Mouse (Mus musculus) embryonic facial prominence, embryonic 14.5 days (tissue): ENCODE measurements around the gene Eif2ak4. TPM values are rescaled to one million over a fixed set of nuclear protein-coding genes. Genes with fewer than 3 reads are reported as not detected.
A peak's percentile ranks its signal among the peaks of the same experiment; 100 is the strongest.

Experiments used
- ATAC-seq: fragments of 200-750 bp; cut with Nextera tagmentation; 2 replicates; pipeline ENCODE4 v1.8.0; 2017; ENCODE audit warnings: low read depth, moderate number of reproducible peaks, moderate TSS enrichment
- DNase-seq: peaks from one replicate; pipeline ENCODE4 v3.0.0-alpha.2; 2015; ENCODE audit warnings: low spot score
- H3K27ac ChIP-seq: fragments of 300-500 bp; sonication (generic); replicated peaks from 2 replicates; pipeline ENCODE4 v1.5.1; 2014; ENCODE audit warnings: low read depth, mild to moderate bottlenecking, low read length, moderate library complexity
- H3K27me3 ChIP-seq: fragments of 300-500 bp; sonication (generic); replicated peaks from 2 replicates; pipeline ENCODE4 v1.6.1; 2014; ENCODE audit warnings: low read length; ENCODE audit not compliant: control insufficient read depth, insufficient read depth
- H3K36me3 ChIP-seq: fragments of 300-500 bp; sonication (generic); 2 replicates; pipeline ENCODE4 v1.6.1; 2014; ENCODE audit warnings: low read length, mixed read lengths; ENCODE audit not compliant: control insufficient read depth, insufficient read depth
- H3K4me1 ChIP-seq: fragments of 300-500 bp; sonication (generic); 2 replicates; pipeline ENCODE4 v1.6.1; 2014; ENCODE audit warnings: antibody characterized with exemption, low read length; ENCODE audit not compliant: control insufficient read depth, insufficient read depth
- H3K4me2 ChIP-seq: fragments of 300-500 bp; sonication (generic); 2 replicates; pipeline ENCODE4 v1.6.1; 2014; ENCODE audit warnings: low read depth, mild to moderate bottlenecking, low read length, moderate library complexity, mixed read lengths
- H3K4me3 ChIP-seq: fragments of 300-500 bp; sonication (generic); 2 replicates; pipeline ENCODE4 v1.5.1; 2014; ENCODE audit warnings: low read depth, mild to moderate bottlenecking, low read length
- H3K9ac ChIP-seq: fragments of 300-500 bp; sonication (generic); 2 replicates; pipeline ENCODE4 v1.6.1; 2014; ENCODE audit warnings: low read depth, mild to moderate bottlenecking, low read length, moderate library complexity, mixed read lengths
- H3K9me3 ChIP-seq: fragments of 300-500 bp; sonication (generic); 2 replicates; pipeline ENCODE4 v1.6.1; 2016; ENCODE audit warnings: low read length; ENCODE audit not compliant: control insufficient read depth
- WGBS: fragments of 180-500 bp; shearing (Covaris S2); extraction: QIAGEN DNeasy Blood & Tissue Kit; methylation state at CpG from one replicate; pipeline ENCODE4 v1.1.7; 2014; 5-methylcytosine and 5-hydroxymethylcytosine counted together
- polyA plus RNA-seq: library from polyadenylated mRNA; unstranded; fragments of >200 nt; fragmentation: Nextera tagmentation; extraction: Ambion mirVana; gene quantifications from 2 replicates; pipeline ENCODE4 v1.2.1, GENCODE M21; 2014

Gene Eif2ak4
- polyA plus RNA-seq, 1 experiment from 2014 or later: 10.0 TPM

DNA sequence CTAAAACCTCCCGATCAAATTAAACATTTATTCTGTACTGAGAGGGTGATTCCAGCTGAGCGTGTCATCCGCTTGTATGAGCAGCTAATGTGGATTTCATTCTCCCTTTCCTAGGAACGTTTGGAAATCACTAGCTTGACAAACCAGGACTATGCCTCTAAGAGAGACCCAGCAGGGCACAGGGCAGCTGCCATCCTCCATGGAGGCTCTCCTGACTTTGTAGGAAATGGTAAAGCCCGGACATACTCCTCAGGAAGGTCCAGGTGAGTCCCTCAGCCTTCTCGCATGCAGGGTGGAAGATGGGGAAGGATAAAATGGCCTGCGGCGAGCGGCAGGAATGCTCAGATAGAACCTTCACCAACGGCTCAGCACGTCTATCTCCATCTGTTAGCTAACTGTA lies 24.4 kb downstream of the Eif2ak4 start:
- no peak overlapping the region for H3K27ac ChIP-seq
- no peaks in the 10 kb centered on the region for H3K4me1 ChIP-seq
- 92% methylated on average over 11 of the region's 11 CpGs for WGBS
- no peak overlapping the region for H3K9ac ChIP-seq
- no peak overlapping the region for H3K4me2 ChIP-seq
- DNase-seq (no peak), ATAC-seq (no peak)
- H3K4me3 ChIP-seq: no peak overlapping the region
- no peaks in the 10 kb centered on the region for H3K27me3 ChIP-seq
- peaks cover 59% of the 10 kb centered on the region for H3K36me3 ChIP-seq
- H3K9me3 ChIP-seq: peaks cover 5% of the 10 kb centered on the region; the same call in 1 of the 2 replicates

DNA sequence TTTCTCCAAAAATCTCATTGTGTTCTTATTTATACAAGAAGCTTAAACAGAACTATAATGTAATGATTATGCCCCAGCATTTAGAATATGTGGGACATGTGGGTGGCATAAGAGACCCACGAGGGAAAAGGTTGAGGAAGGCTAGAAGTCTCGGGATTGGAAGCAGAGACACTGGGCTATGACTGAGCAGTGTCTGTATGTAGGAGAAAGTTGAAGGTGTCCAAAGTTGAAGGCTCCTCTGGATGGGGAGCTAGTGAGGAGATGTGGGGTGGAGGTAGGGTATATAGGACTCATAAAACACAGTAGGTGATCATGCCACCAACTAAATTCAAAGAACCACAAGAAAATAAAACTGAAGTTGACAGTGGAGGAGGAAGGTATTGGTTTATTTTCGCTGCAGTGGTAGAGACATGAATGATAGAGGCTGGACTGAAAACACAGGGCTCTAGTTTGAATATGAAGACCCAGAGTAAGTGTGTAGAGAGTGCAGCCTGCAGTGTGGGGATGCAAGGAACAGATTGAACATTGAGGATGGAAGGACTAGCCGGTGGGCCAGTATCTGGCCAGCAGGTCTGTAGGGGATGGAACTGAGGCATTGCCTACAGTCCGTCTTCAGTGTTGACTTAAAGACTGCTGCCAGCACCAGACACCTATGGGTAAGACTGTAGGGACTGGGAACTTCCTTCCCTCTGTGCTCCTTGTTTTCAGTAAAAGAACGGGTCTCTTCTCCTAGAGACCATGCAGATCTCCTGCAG lies 27.4 kb downstream of the Eif2ak4 start:
- WGBS: 90% methylated on average over 6 of the region's 6 CpGs
- Histone ChIP-seq H3K4me3 (no peak overlapping the region), H3K9ac (no peak overlapping the region), H3K36me3 (peaks cover 76% of the 10 kb centered on the region), H3K4me1 (no peaks in the 10 kb centered on the region), H3K4me2 (no peak overlapping the region), H3K27me3 (no peaks in the 10 kb centered on the region), H3K9me3 (peaks cover 5% of the 10 kb centered on the region; the same call in 1 of the 2 replicates), H3K27ac (no peak overlapping the region)
- ATAC-seq (no peak), DNase-seq (no peak)

DNA sequence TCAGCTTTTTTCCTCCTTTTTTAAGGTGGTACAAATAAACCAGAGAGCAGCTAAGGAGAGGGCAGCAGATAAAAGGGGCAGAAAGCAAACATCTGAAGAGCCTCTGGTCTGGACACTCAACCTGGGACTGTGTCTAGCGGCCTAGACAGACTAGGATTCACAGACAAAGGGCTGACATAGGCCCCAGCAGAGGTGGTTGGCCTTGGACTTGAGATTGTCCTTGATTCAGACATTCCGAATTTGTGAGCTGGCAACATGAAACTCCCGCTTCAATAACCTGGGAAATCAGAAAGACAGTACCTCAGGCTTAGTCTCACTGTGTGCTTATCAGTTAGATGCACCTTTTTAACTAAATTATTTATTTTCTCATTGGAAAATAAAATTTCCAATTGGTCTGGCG lies 29.7 kb downstream of the Eif2ak4 start:
- no peak overlapping the region for H3K4me3 ChIP-seq
- DNase-seq: no peak
- H3K4me2 ChIP-seq: no peak overlapping the region
- ATAC-seq: no peak
- H3K36me3 ChIP-seq: peaks cover 72% of the 10 kb centered on the region
- H3K4me1 ChIP-seq: no peaks in the 10 kb centered on the region
- H3K9ac ChIP-seq: no peak overlapping the region
- WGBS: 91% methylated on average over 4 of the region's 4 CpGs
- H3K27ac ChIP-seq: no peak overlapping the region
- H3K9me3 ChIP-seq: no peaks in the 10 kb centered on the region
- H3K27me3 ChIP-seq: no peaks in the 10 kb centered on the region

GRCm38 (mm10) chr2:118421951-118422350 lies 33.5 kb downstream of the Eif2ak4 start:
- Histone ChIP-seq H3K4me3 (no peak overlapping the region), H3K36me3 (peaks cover 49% of the 10 kb centered on the region), H3K27me3 (no peaks in the 10 kb centered on the region), H3K27ac (no peak overlapping the region), H3K9ac (no peak overlapping the region), H3K4me1 (no peaks in the 10 kb centered on the region), H3K9me3 (no peaks in the 10 kb centered on the region), H3K4me2 (no peak overlapping the region)
- DNase-seq (no peak), ATAC-seq (no peak)
- WGBS: 84% methylated on average over 15 of the region's 15 CpGs

- Histone ChIP-seq H3K4me1 (no peaks in the 10 kb centered on the region), H3K27ac (no peak overlapping the region), H3K9me3 (no peaks in the 10 kb centered on the region), H3K27me3 (no peaks in the 10 kb centered on the region), H3K9ac (no peak overlapping the region), H3K4me2 (no peak overlapping the region), H3K36me3 (peaks cover 50% of the 10 kb centered on the region), H3K4me3 (no peak overlapping the region)
- 0 out of 2 replicates have a peak, but pooled peaks have one; percentile 33 for ATAC-seq
- WGBS: 76% methylated on average over 8 of the region's 8 CpGs
- DNase-seq: no peak
Observed at GRCm38 (mm10) chr2:118422385-118422784, 34.0 kb downstream of the Eif2ak4 start.

GRCm38 (mm10) chr2:118428296-118428695 lies 39.9 kb downstream of the Eif2ak4 start:
- no peaks in the 10 kb centered on the region for H3K9me3 ChIP-seq
- no peak overlapping the region for H3K4me2 ChIP-seq
- H3K36me3 ChIP-seq: peaks cover 54% of the 10 kb centered on the region
- no peaks in the 10 kb centered on the region for H3K27me3 ChIP-seq
- H3K4me1 ChIP-seq: no peaks in the 10 kb centered on the region
- 85% methylated on average over 6 of the region's 6 CpGs for WGBS
- no peak for DNase-seq
- no peak overlapping the region for H3K27ac ChIP-seq
- no peak overlapping the region for H3K9ac ChIP-seq
- no peak for ATAC-seq
- H3K4me3 ChIP-seq: no peak overlapping the region

DNA sequence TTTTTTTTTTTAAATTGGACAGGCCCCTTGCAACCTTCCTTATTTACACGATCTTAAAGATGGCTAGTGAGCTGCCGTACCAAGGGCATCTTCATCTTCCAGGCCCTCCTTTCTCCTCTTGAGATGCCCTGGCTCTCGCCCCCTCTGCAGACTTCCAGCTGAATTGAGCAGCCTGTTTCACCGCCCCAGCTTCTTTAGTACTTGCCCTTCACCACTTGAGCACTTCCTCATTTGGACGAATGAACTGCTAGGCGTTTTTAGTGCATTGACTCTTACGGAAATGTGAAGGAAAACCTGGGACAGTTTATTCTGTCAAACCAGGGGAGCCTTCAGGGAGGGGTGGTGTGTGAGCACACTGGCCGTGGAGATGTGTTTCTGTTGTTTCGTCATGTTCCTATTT lies 40.9 kb downstream of the Eif2ak4 start:
- Histone ChIP-seq H3K9ac (no peak overlapping the region), H3K4me3 (no peak overlapping the region), H3K4me1 (no peaks in the 10 kb centered on the region), H3K27me3 (no peaks in the 10 kb centered on the region), H3K27ac (no peak overlapping the region), H3K4me2 (no peak overlapping the region), H3K36me3 (peaks cover 63% of the 10 kb centered on the region), H3K9me3 (no peaks in the 10 kb centered on the region)
- DNase-seq (no peak), ATAC-seq (no peak)
- 86% methylated on average over 9 of the region's 9 CpGs for WGBS

GRCm38 (mm10) chr2:118430630-118431029 lies 42.2 kb downstream of the Eif2ak4 start:
- no peak overlapping the region for H3K4me2 ChIP-seq
- 78% methylated on average over 16 of the region's 16 CpGs for WGBS
- no peaks in the 10 kb centered on the region for H3K9me3 ChIP-seq
- no peak overlapping the region for H3K4me3 ChIP-seq
- DNase-seq: no peak
- peaks cover 77% of the 10 kb centered on the region for H3K36me3 ChIP-seq
- no peak overlapping the region for H3K27ac ChIP-seq
- H3K4me1 ChIP-seq: no peaks in the 10 kb centered on the region
- H3K9ac ChIP-seq: no peak overlapping the region
- no peak for ATAC-seq
- no peaks in the 10 kb centered on the region for H3K27me3 ChIP-seq

DNA sequence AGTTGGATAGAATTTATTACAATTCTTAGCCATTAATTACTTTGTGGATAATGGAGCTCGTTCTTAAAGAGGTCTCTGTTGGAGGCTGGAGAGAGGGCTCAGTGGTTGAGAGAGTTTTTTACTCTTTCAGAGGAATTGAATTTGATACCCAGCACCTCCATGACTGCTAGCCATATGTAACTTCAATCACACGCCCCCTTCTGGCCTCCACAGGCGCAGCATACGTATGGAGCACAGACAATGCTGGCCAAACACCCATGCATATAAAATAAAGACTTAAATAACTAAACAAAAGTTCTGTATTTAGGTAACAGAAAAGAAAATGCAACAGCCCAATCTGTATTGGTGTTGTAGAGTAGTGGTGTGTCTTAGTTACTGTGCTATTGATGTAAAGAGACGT lies 43.2 kb downstream of the Eif2ak4 start:
- Histone ChIP-seq H3K4me3 (no peak overlapping the region), H3K27ac (no peak overlapping the region), H3K27me3 (no peaks in the 10 kb centered on the region), H3K4me2 (no peak overlapping the region), H3K9me3 (no peaks in the 10 kb centered on the region), H3K36me3 (peaks cover 86% of the 10 kb centered on the region), H3K9ac (no peak overlapping the region), H3K4me1 (no peaks in the 10 kb centered on the region)
- no peak for ATAC-seq
- 70% methylated on average over 5 of the region's 5 CpGs for WGBS
- DNase-seq: peak; percentile 30
